Mouse (Mus musculus) lung, embryonic 16.5 days (tissue): ENCODE measurements around the gene Syne1. TPM values are rescaled to one million over a fixed set of nuclear protein-coding genes. Genes with fewer than 3 reads are reported as not detected.
A peak's percentile ranks its signal among the peaks of the same experiment; 100 is the strongest.

ENCODE experiments used
- ATAC-seq: fragments of 200-750 bp; cut with Nextera tagmentation; 2 replicates; pipeline ENCODE4 v1.8.0; 2017; ENCODE audit warnings: low read depth, mild to moderate bottlenecking, moderate library complexity
- H3K27ac ChIP-seq: fragments of 300-500 bp; sonication (generic); 2 replicates; pipeline ENCODE4 v1.5.1; 2014; ENCODE audit warnings: mild to moderate bottlenecking, control low read depth, low read length
- H3K27me3 ChIP-seq: fragments of 300-500 bp; sonication (generic); 2 replicates; pipeline ENCODE4 v1.6.1; 2014; ENCODE audit warnings: low read depth, low read length, mixed read lengths; ENCODE audit not compliant: control insufficient read depth, insufficient read depth
- H3K36me3 ChIP-seq: fragments of 300-500 bp; sonication (generic); 2 replicates; pipeline ENCODE4 v1.6.1; 2014; ENCODE audit warnings: low read length; ENCODE audit not compliant: control insufficient read depth, insufficient read depth
- H3K4me1 ChIP-seq: fragments of 300-500 bp; sonication (generic); replicated peaks from 2 replicates; pipeline ENCODE4 v1.6.1; 2014; ENCODE audit warnings: low read length, mixed read lengths; ENCODE audit not compliant: control insufficient read depth, insufficient read depth
- H3K4me2 ChIP-seq: fragments of 300-500 bp; sonication (generic); 2 replicates; pipeline ENCODE4 v1.6.1; 2014; ENCODE audit warnings: low read depth, low read length, control low read depth
- H3K4me3 ChIP-seq: fragments of 300-500 bp; sonication (generic); 2 replicates; pipeline ENCODE4 v1.5.1; 2014; ENCODE audit warnings: mild to moderate bottlenecking, low read length, control low read depth
- H3K9ac ChIP-seq: fragments of 300-500 bp; sonication (generic); 2 replicates; pipeline ENCODE4 v1.6.1; 2014; ENCODE audit warnings: low read length, control low read depth
- H3K9me3 ChIP-seq: fragments of 300-500 bp; sonication (generic); 2 replicates; pipeline ENCODE4 v1.6.1; 2016; ENCODE audit warnings: low read length; ENCODE audit not compliant: control insufficient read depth
- WGBS: fragments of 180-500 bp; shearing (Covaris S2); extraction: QIAGEN DNeasy Blood & Tissue Kit; methylation state at CpG from one replicate; pipeline ENCODE4 v1.1.7; 2014; 5-methylcytosine and 5-hydroxymethylcytosine counted together
- polyA plus RNA-seq: library from polyadenylated mRNA; unstranded; fragments of >200 nt; fragmentation: Nextera tagmentation; extraction: Ambion mirVana; gene quantifications from 2 replicates; pipeline ENCODE4 v1.2.1, GENCODE M21; 2015

Gene Syne1
- 4.3 and 4.7 TPM in 2 replicates for polyA plus RNA-seq

DNA sequence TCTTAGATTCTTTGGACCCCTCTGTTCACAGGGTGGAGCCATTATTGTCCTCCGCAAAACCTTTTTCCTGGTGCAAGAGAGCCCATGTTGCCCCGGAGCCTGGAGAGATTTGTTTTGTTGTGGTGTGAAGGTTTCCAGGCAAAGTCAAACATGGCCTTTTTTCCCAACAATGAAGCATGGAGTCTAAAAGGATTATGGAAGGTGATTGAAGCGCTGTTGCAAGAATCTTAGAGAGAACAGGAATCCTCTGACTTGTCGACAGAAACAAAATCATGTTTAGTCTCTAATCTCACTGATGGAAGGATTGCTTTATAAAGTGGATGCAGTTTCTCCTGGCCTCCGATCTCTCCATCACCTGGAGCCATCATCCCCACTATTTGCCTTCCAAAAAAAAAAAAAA lies at the start of gene Syne1:
TSS of gene Syne1 (minus strand) at position 101 of the 400 bp plus-strand sequence.
- H3K9ac ChIP-seq, result peak within 1 kb of the TSS; percentile 53
- no peaks in the 10 kb centered on the region for H3K9me3 ChIP-seq
- WGBS, result 65% methylated on average over 5 of the region's 5 CpGs
- H3K27ac ChIP-seq, result no peak within 1 kb of the TSS
- H3K4me1 ChIP-seq, result 0 out of 2 replicates have a peak, but pooled peaks cover 4% of the 10 kb centered on the region
- H3K36me3 ChIP-seq, result no peaks in the 10 kb centered on the region
- peak within 1 kb of the TSS; percentile 49 for H3K4me3 ChIP-seq
- H3K27me3 ChIP-seq, result no peaks in the 10 kb centered on the region
- peak within 1 kb of the TSS; percentile 81 for H3K4me2 ChIP-seq
- ATAC-seq, result no peak

DNA sequence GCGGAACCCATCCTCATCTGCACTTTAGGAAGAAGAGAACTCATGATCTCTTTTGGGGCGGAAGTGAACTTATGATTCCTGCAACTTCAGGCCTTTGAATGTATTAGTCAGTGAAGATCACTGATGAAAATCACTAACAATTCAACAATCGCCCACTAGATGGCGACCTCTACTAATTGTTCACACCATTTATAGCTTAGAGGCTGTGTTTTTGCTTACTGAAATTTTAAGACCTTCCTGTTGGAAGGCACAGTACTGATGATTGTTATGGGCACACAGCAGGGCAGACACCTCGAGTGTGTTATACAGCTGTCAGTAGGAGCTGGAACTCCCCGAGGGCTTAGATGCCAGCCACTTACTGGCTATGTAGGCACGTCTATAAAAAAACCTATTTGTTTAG lies 48.8 kb upstream of the Syne1 start:
- 0 out of 2 replicates have a peak, but pooled peaks have one; percentile 20 for ATAC-seq
- Histone ChIP-seq H3K4me2 (no peak overlapping the region), H3K9me3 (no peaks in the 10 kb centered on the region), H3K4me3 (no peak overlapping the region), H3K9ac (no peak overlapping the region), H3K4me1 (no peaks in the 10 kb centered on the region), H3K27me3 (no peaks in the 10 kb centered on the region), H3K27ac (no peak overlapping the region), H3K36me3 (no peaks in the 10 kb centered on the region)
- WGBS, result 18% methylated on average over 7 of the region's 7 CpGs

DNA sequence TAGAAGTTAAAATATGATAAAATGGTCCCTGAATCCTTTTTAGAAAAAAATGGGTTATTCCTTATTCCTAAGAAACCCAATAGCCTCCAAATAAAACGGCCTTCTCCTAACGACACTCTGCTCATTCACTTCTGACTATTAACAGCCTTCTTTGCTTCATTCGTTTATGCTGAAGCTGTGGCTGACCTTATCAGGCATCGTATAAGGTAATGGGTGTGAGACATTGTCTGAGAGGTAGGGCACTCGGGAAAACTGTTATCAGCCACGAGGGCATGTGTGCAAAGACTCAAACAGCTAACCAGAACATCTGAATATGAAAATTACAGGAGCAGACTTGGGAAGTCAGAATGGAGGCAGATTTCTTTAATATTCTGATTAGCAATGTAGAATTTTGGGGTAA lies 45.3 kb upstream of the Syne1 start:
- Histone ChIP-seq H3K9me3 (no peaks in the 10 kb centered on the region), H3K36me3 (no peaks in the 10 kb centered on the region), H3K27me3 (no peaks in the 10 kb centered on the region), H3K4me2 (no peak overlapping the region), H3K4me3 (no peak overlapping the region), H3K27ac (no peak overlapping the region), H3K4me1 (peaks cover 5% of the 10 kb centered on the region; the same call in 1 of the 2 replicates), H3K9ac (no peak overlapping the region)
- 44% methylated on average over 6 of the region's 6 CpGs for WGBS
- ATAC-seq, result no peak

DNA sequence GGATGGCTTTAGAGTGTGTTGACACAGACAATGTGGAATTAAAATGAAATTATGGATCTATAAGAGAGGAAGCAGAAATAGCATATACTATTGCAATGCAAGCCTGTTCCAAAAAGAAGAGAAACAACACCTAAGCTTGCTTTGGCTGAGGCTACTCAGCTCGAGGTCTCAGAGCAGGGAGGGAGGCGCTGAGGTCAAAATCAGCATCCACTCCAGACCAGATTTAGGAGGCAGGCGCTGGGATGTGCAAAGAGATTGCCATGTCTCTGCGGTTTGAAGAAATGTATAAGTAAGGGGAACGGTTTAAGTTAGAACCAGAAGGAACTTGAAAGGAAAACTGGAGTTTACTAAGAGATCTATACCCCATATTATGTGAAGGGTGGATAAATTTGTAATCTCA lies 43.2 kb upstream of the Syne1 start:
- Histone ChIP-seq H3K27ac (no peak overlapping the region), H3K9ac (peak overlapping the region; percentile 36; the same call in 1 of the 2 replicates), H3K9me3 (no peaks in the 10 kb centered on the region), H3K27me3 (no peaks in the 10 kb centered on the region), H3K4me1 (peaks cover 5% of the 10 kb centered on the region; the same call in 1 of the 2 replicates), H3K4me2 (peak overlapping the region; percentile 18; the same call in 1 of the 2 replicates), H3K4me3 (peak overlapping the region; percentile 32), H3K36me3 (no peaks in the 10 kb centered on the region)
- WGBS, result 52% methylated on average over 5 of the region's 5 CpGs
- ATAC-seq, result no peak

DNA sequence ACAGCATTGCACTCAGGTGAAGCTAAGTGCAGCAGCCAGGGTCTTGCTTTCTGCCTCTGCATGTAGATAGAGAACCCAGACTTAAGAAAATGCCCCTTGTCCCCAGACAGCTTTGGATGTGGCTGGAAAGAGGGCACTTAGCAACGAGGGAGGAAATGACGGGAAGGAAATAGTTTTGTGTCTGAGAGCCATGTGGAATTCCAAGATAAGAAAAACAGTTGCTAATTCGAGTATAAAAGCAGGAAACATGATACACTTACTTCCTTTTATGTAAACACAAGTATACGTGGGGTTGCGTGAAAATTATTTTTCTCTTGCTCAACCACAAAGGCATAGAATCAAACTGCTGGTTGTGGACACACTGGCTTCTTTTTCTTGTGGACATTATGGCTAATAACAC lies 42.2 kb upstream of the Syne1 start, which contains the start of gene Myct1:
TSS of gene Myct1 (plus strand) at position 312 of the 400 bp plus-strand sequence.
- H3K9me3 ChIP-seq, result no peaks in the 10 kb centered on the region
- under 1% methylated on average over 5 of the region's 5 CpGs for WGBS
- H3K36me3 ChIP-seq, result no peaks in the 10 kb centered on the region
- peak within 1 kb of the TSS; percentile 18; the same call in 1 of the 2 replicates for H3K4me2 ChIP-seq
- H3K27ac ChIP-seq, result peak within 1 kb of the TSS; percentile 65
- ATAC-seq, result peak; percentile 76
- H3K4me3 ChIP-seq, result peak within 1 kb of the TSS; percentile 35
- peaks cover 5% of the 10 kb centered on the region; the same call in 1 of the 2 replicates for H3K4me1 ChIP-seq
- no peaks in the 10 kb centered on the region for H3K27me3 ChIP-seq
- peak within 1 kb of the TSS; percentile 36; the same call in 1 of the 2 replicates for H3K9ac ChIP-seq

DNA sequence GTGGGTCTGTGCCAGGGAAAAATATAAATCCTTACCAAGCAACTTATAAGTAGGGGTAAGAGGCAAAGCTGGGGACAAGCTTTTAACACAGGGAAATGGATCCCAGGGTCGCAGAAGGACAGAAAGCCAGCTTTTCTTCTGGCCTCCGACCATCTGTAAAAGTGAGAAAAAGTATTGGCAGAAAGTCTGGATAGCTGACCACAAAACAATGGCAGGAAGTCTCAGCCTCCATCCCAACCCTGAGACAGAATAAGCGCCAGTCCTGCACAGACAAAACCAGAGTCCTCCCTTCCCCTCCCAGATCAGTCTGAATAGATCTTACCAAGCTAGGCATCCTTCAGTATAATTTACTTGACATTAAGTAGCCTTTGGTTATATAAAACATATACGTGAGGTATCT lies 40.7 kb upstream of the Syne1 start:
- Histone ChIP-seq H3K9me3 (no peaks in the 10 kb centered on the region), H3K27me3 (no peaks in the 10 kb centered on the region), H3K36me3 (no peaks in the 10 kb centered on the region), H3K9ac (no peak overlapping the region), H3K4me1 (peaks cover 5% of the 10 kb centered on the region; the same call in 1 of the 2 replicates), H3K4me2 (no peak overlapping the region), H3K27ac (peak overlapping the region; percentile 71), H3K4me3 (no peak overlapping the region)
- WGBS, result 59% methylated on average over 4 of the region's 4 CpGs
- peak; percentile 71; the same call in 1 of the 2 replicates for ATAC-seq

DNA sequence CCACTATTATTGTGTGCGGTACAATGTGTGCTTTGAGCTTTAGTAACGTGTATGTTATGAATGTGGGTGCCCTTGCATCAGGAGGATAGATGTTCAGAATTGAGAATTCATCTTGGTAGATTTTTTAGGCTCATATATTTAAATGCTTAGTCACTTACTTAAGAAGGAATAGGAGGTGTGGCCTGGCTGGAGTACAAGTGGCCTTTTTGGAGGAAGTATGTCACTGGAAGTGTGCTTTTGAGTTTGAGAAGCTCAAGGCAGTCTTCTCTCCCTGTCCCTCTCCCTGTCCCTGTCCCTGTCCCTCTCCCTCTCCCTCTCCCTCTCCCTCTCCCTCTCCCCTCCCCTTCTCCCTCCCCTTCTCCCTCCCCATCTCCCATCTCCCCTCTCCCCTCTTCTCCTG lies 39.8 kb upstream of the Syne1 start:
- Histone ChIP-seq H3K36me3 (no peaks in the 10 kb centered on the region), H3K27ac (peak overlapping the region; percentile 71), H3K4me1 (peaks cover 5% of the 10 kb centered on the region; the same call in 1 of the 2 replicates), H3K9ac (no peak overlapping the region), H3K9me3 (no peaks in the 10 kb centered on the region), H3K4me2 (no peak overlapping the region), H3K27me3 (no peaks in the 10 kb centered on the region), H3K4me3 (no peak overlapping the region)
- ATAC-seq, result no peak
- WGBS, result 79% methylated on average over 2 of the region's 2 CpGs

DNA sequence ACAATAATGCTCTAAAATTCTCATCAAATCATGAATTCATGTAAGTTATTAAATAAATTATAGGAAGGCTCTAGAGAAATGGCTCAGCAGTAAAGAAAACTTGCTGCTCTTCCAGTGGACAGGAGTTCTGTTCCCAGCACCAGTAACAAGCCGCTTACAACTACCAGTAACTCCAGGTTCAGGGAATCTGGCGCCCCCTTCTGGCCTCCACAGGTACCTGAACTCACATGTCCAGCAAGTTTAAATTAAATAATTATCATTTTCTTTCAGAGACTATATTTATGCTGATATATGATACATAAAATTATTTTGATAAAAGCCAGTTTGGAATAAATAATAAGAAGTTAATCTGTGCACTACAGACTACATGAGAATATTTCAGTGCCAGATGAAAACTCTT lies 22.0 kb upstream of the Syne1 start:
- Histone ChIP-seq H3K4me2 (no peak overlapping the region), H3K36me3 (no peaks in the 10 kb centered on the region), H3K4me1 (no peaks in the 10 kb centered on the region), H3K27ac (no peak overlapping the region), H3K9me3 (no peaks in the 10 kb centered on the region), H3K4me3 (no peak overlapping the region), H3K27me3 (no peaks in the 10 kb centered on the region), H3K9ac (no peak overlapping the region)
- WGBS, result 58% methylated on average over 2 of the region's 2 CpGs
- ATAC-seq, result no peak

DNA sequence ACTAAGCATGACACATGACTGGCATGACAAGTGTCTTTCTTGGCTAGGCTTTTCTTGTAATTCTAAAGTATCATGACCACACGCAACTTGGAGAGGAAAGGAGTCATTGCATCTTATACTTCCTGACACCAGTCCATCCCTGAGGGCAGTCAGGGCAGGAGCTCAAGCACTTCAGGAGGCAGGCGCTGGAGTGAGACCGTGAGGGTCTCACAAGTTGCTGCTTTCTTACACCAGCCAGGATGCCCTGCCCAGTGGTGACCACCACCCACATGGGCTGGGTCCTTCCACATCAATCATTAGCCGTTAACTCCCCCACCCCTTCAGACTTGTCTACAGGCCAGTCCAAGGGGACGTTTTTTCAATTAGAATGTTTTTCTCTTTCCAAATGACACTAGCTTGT lies 20.1 kb upstream of the Syne1 start:
- no peak overlapping the region for H3K9ac ChIP-seq
- 61% methylated on average over 5 of the region's 5 CpGs for WGBS
- ATAC-seq, result no peak
- no peaks in the 10 kb centered on the region for H3K9me3 ChIP-seq
- no peak overlapping the region for H3K4me2 ChIP-seq
- no peak overlapping the region for H3K27ac ChIP-seq
- no peaks in the 10 kb centered on the region for H3K27me3 ChIP-seq
- no peaks in the 10 kb centered on the region for H3K36me3 ChIP-seq
- no peak overlapping the region for H3K4me3 ChIP-seq
- no peaks in the 10 kb centered on the region for H3K4me1 ChIP-seq
